Mouse (Mus musculus): ENCODE data around the gene Fbn1.

- TF ChIP-seq POLR2A (IDR thresholded peaks at IDR 0.05; ENCODE audit: insufficient read depth, low read depth, low read length) (no peak), CTCF (IDR thresholded peaks at IDR 0.05) (no peak), EP300 (IDR thresholded peaks at IDR 0.05; ENCODE audit: insufficient read depth, low read depth, low read length) (no peak)
Observed at GRCm38 (mm10) chr2:125525484-125525883, 17.7 kb upstream of the Fbn1 start.

Data from heart, adult 2 months (tissue).